Mouse (Mus musculus): Measurements from ENCODE around the gene Cryba4. TPM values are rescaled to one million over a fixed set of nuclear protein-coding genes. Genes with fewer than 3 reads are reported as not detected.

The Cryba4 gene
- total and polyA plus RNA-seq, 3 experiments: not detected

DNA sequence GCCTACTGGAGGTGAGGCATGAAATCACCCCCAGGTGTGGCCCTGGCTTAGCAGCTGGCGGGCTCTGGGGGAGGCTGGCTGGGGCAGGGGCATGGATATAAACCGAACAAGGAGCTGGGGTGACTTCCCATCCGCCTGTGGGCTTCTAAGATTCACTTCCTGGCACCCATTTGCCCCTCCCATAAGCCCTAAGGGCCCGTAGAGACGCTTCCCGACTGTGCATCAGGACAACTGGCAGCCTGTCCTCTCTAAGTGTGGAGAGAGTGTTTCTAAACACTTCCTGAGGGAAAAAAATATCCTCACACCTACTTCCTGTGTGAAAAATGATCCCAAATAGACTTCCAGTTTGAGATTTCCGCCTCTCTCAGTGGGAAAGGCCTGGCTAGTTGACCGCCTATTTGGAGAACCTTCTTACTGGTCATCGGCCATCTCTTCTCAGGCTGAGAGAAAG lies 36.5 kb downstream of the Cryba4 start:
- DNase-seq (ENCODE audit: extremely low read depth): no peak
- peaks cover 51% of the 10 kb centered on the region for H3K27me3 ChIP-seq (replicated peaks)
- dilution Hi-C loops (cut with MboI; ENCODE audit: extremely low pct_ligation_motif_present, extremely low pct_unique_long_range_greater_than_20kb, low sequenced_read_pairs): no loop called here
- H3K27ac ChIP-seq (ENCODE audit: insufficient read depth, low read depth): no peak overlapping the region
- in situ Hi-C loops (cut with MboI; ENCODE audit: low pct_ligation_motif_present, low pct_unique_long_range_greater_than_20kb, low sequenced_read_pairs): loop anchor here (10.0 kb wide), 1 partner anchor 209 kb away; no protein-coding TSS in a partner anchor
- no peak overlapping the region for H3K4me2 ChIP-seq (ENCODE audit: insufficient read depth, low read depth, poor library complexity, severe bottlenecking)
- no peak overlapping the region for H3K4me3 ChIP-seq (replicated peaks in 1 of 3; ENCODE audit: low read depth in 2 of 3, low read length in 2 of 3, poor library complexity in 1 of 3)
- H3K9me3 ChIP-seq (replicated peaks; ENCODE audit: low read length): peaks cover 10% of the 10 kb centered on the region
- H3K4me1 ChIP-seq (ENCODE audit: control insufficient read depth in 1 of 2, insufficient read depth in 2 of 2): no peaks in the 10 kb centered on the region
- no peaks in the 10 kb centered on the region for H3K36me3 ChIP-seq (replicated peaks in 1 of 2; ENCODE audit: control insufficient read depth in 1 of 2, insufficient read depth in 1 of 2, low read length in 1 of 2)
- H3K79me2 ChIP-seq (replicated peaks; ENCODE audit: control insufficient read depth, extremely low read depth, insufficient read depth, poor library complexity, severe bottlenecking): no peaks in the 10 kb centered on the region
- TF ChIP-seq CHD1 (IDR thresholded peaks at IDR 0.05; ENCODE audit: low read depth, low read length) (no peak), PAX5 (IDR thresholded peaks at IDR 0.05; ENCODE audit: low read length) (no peak), E2F4 (IDR thresholded peaks at IDR 0.05; ENCODE audit: insufficient replicate concordance, low read depth, low read length) (no peak), IRF4 (IDR thresholded peaks at IDR 0.05; ENCODE audit: low read depth, low read length) (no peak), POLR2A (IDR thresholded peaks at IDR 0.05; ENCODE audit: low read depth, low read length) (no peak), HCFC1 (IDR thresholded peaks at IDR 0.05; ENCODE audit: low read depth, low read length) (no peak), KAT2A (IDR thresholded peaks at IDR 0.05; ENCODE audit: insufficient replicate concordance, low read length) (no peak), GABPA (IDR thresholded peaks at IDR 0.05; ENCODE audit: insufficient replicate concordance, low read depth, low read length) (no peak), SIN3A (IDR thresholded peaks at IDR 0.05; ENCODE audit: low read length) (no peak), JUND (conservative IDR thresholded peaks at IDR 0.05; ENCODE audit: low read depth, low read length) (no peak), CTCF (conservative IDR thresholded peaks at IDR 0.05 in 1 of 2, IDR thresholded peaks at IDR 0.05 in 1 of 2; ENCODE audit: low read depth in 2 of 2, low read length in 2 of 2) (no peak), NELFE (IDR thresholded peaks at IDR 0.05; ENCODE audit: low read depth, low read length) (no peak), MEF2A (IDR thresholded peaks at IDR 0.05; ENCODE audit: borderline replicate concordance, low read depth, low read length) (no peak), POLR2AphosphoS2 (IDR thresholded peaks at IDR 0.05; ENCODE audit: low read depth, low read length) (no peak), UBTF (IDR thresholded peaks at IDR 0.05; ENCODE audit: low read depth, low read length) (no peak), ZKSCAN1 (IDR thresholded peaks at IDR 0.05; ENCODE audit: borderline replicate concordance, low read depth, low read length) (no peak), ELF1 (IDR thresholded peaks at IDR 0.05; ENCODE audit: low read depth, low read length) (no peak), SMC3 (IDR thresholded peaks at IDR 0.05; ENCODE audit: low read depth, low read length) (no peak), MAFK (IDR thresholded peaks at IDR 0.05; ENCODE audit: insufficient replicate concordance, low read length) (no peak)
- no peak overlapping the region for H3K9ac ChIP-seq (ENCODE audit: insufficient read depth, low read depth)

DNA sequence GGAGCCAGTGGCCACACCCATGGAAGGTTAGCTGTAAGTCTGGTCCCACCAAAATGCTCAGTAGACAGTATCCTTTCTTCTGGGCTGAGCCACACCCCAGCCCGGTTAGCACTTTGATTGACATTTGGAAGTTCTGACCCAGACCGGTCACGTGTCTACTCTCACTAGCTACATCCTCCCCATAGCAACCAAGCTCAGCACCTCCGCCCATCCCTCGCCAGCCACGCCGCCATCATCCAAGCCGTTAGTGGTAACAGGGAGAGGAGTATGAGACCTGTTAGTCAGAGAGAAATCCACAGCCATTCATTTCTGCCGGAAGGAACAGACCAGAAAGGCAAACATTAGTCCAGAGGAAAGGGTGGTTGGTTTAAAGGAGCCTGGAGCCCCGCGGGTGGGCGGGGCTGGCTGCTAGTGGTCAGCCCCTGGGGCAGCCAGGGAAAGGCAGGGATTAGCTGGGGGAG lies 37.0 kb downstream of the Cryba4 start:
- Histone ChIP-seq H3K9me3 (replicated peaks; ENCODE audit: low read length) (peaks cover 10% of the 10 kb centered on the region), H3K4me3 (replicated peaks in 1 of 3; ENCODE audit: low read depth in 2 of 3, low read length in 2 of 3, poor library complexity in 1 of 3) (no peak overlapping the region), H3K4me1 (ENCODE audit: control insufficient read depth in 1 of 2, insufficient read depth in 2 of 2) (no peaks in the 10 kb centered on the region), H3K27me3 (replicated peaks) (peaks cover 47% of the 10 kb centered on the region), H3K27ac (ENCODE audit: insufficient read depth, low read depth) (no peak overlapping the region), H3K4me2 (ENCODE audit: insufficient read depth, low read depth, poor library complexity, severe bottlenecking) (no peak overlapping the region), H3K9ac (ENCODE audit: insufficient read depth, low read depth) (no peak overlapping the region), H3K36me3 (replicated peaks in 1 of 2; ENCODE audit: control insufficient read depth in 1 of 2, insufficient read depth in 1 of 2, low read length in 1 of 2) (no peaks in the 10 kb centered on the region), H3K79me2 (replicated peaks; ENCODE audit: control insufficient read depth, extremely low read depth, insufficient read depth, poor library complexity, severe bottlenecking) (no peaks in the 10 kb centered on the region)
- TF ChIP-seq POLR2AphosphoS2 (IDR thresholded peaks at IDR 0.05; ENCODE audit: low read depth, low read length) (no peak), CTCF (conservative IDR thresholded peaks at IDR 0.05 in 1 of 2, IDR thresholded peaks at IDR 0.05 in 1 of 2; ENCODE audit: low read depth in 2 of 2, low read length in 2 of 2) (no peak), SIN3A (IDR thresholded peaks at IDR 0.05; ENCODE audit: low read length) (no peak), RAD21 (IDR thresholded peaks at IDR 0.05; ENCODE audit: low read depth, low read length) (no peak), ZC3H11A (IDR thresholded peaks at IDR 0.05; ENCODE audit: low read depth, low read length) (no peak), TCF12 (IDR thresholded peaks at IDR 0.05; ENCODE audit: low read depth, low read length) (no peak), USF2 (conservative IDR thresholded peaks at IDR 0.05; ENCODE audit: low read depth, low read length) (no peak), MXI1 (IDR thresholded peaks at IDR 0.05; ENCODE audit: low read depth, low read length) (no peak), BHLHE40 (IDR thresholded peaks at IDR 0.05; ENCODE audit: low read depth, low read length) (no peak), ELF1 (IDR thresholded peaks at IDR 0.05; ENCODE audit: low read depth, low read length) (no peak), MEF2A (IDR thresholded peaks at IDR 0.05; ENCODE audit: borderline replicate concordance, low read depth, low read length) (no peak), POLR2A (IDR thresholded peaks at IDR 0.05; ENCODE audit: low read depth, low read length) (no peak), PAX5 (IDR thresholded peaks at IDR 0.05; ENCODE audit: low read length) (no peak), EP300 (IDR thresholded peaks at IDR 0.05; ENCODE audit: low read length) (no peak), ZKSCAN1 (IDR thresholded peaks at IDR 0.05; ENCODE audit: borderline replicate concordance, low read depth, low read length) (no peak), KAT2A (IDR thresholded peaks at IDR 0.05; ENCODE audit: insufficient replicate concordance, low read length) (no peak), GABPA (IDR thresholded peaks at IDR 0.05; ENCODE audit: insufficient replicate concordance, low read depth, low read length) (no peak)
- in situ Hi-C loops (cut with MboI; ENCODE audit: low pct_ligation_motif_present, low pct_unique_long_range_greater_than_20kb, low sequenced_read_pairs): loop anchor here (10.0 kb wide), 1 partner anchor 209 kb away; no protein-coding TSS in a partner anchor
- no peak for DNase-seq (ENCODE audit: extremely low read depth)
- dilution Hi-C loops (cut with MboI; ENCODE audit: extremely low pct_ligation_motif_present, extremely low pct_unique_long_range_greater_than_20kb, low sequenced_read_pairs): no loop called here
